Mouse (Mus musculus) forebrain, embryonic 11.5 days (tissue): Measurements from ENCODE around the gene Zbtb1. TPM values are rescaled to one million over a fixed set of nuclear protein-coding genes. Genes with fewer than 3 reads are reported as not detected.
"Not testable (repeated sequence)": the region's sequence is repeated elsewhere in the genome, so short reads cannot be mapped to it uniquely, and the experiment has no call there.

Experiments
- ATAC-seq: fragments of 200-750 bp; cut with Nextera tagmentation; replicated peaks from 2 replicates; pipeline ENCODE4 v1.8.0; 2017; ENCODE audit warnings: moderate TSS enrichment; ENCODE audit not compliant: low FRiP score
- DNase-seq: peaks from one replicate; pipeline ENCODE4 v3.0.0-alpha.2; 2017; ENCODE audit warnings: low spot score
- H3K27ac ChIP-seq: fragments of 300-500 bp; sonication (generic); 2 replicates; pipeline ENCODE4 v1.5.1; 2014; ENCODE audit warnings: low read depth, low read length
- H3K27me3 ChIP-seq: fragments of 300-500 bp; sonication (generic); 2 replicates; pipeline ENCODE4 v1.6.1; 2014; ENCODE audit warnings: mild to moderate bottlenecking, low read length, mixed read lengths; ENCODE audit not compliant: control insufficient read depth, insufficient read depth
- H3K36me3 ChIP-seq: fragments of 300-500 bp; sonication (generic); 2 replicates; pipeline ENCODE4 v1.6.1; 2014; ENCODE audit warnings: mild to moderate bottlenecking, low read length, moderate library complexity, mixed read lengths; ENCODE audit not compliant: control insufficient read depth, insufficient read depth
- H3K4me1 ChIP-seq: fragments of 300-500 bp; sonication (generic); replicated peaks from 2 replicates; pipeline ENCODE4 v1.6.1; 2014; ENCODE audit warnings: low read length, mixed read lengths; ENCODE audit not compliant: control insufficient read depth, insufficient read depth
- H3K4me2 ChIP-seq: fragments of 300-500 bp; sonication (generic); 2 replicates; pipeline ENCODE4 v1.6.1; 2014; ENCODE audit warnings: low read depth, mild to moderate bottlenecking, low read length, moderate library complexity, mixed read lengths; ENCODE audit not compliant: severe bottlenecking
- H3K4me3 ChIP-seq: fragments of 300-500 bp; sonication (generic); 2 replicates; pipeline ENCODE4 v1.5.1; 2014; ENCODE audit warnings: low read depth, low read length
- H3K9ac ChIP-seq: fragments of 300-500 bp; sonication (generic); 2 replicates; pipeline ENCODE4 v1.6.1; 2014; ENCODE audit warnings: low read length
- H3K9me3 ChIP-seq: fragments of 300-500 bp; sonication (generic); 2 replicates; pipeline ENCODE4 v1.6.1; 2016; ENCODE audit warnings: low read length, mixed read lengths; ENCODE audit not compliant: control insufficient read depth
- WGBS: fragments of 180-500 bp; shearing (Covaris S2); extraction: QIAGEN DNeasy Blood & Tissue Kit; methylation state at CpG from one replicate; pipeline ENCODE4 v1.1.7; 2014; 5-methylcytosine and 5-hydroxymethylcytosine counted together
- polyA plus RNA-seq: library from polyadenylated mRNA; unstranded; fragments of >200 nt; fragmentation: Nextera tagmentation; extraction: Ambion mirVana; gene quantifications from 2 replicates; pipeline ENCODE4 v1.2.1, GENCODE M21; 2014

Zbtb1 gene
- polyA plus RNA-seq, 1 experiment from 2014 or later = 8.8 TPM

DNA sequence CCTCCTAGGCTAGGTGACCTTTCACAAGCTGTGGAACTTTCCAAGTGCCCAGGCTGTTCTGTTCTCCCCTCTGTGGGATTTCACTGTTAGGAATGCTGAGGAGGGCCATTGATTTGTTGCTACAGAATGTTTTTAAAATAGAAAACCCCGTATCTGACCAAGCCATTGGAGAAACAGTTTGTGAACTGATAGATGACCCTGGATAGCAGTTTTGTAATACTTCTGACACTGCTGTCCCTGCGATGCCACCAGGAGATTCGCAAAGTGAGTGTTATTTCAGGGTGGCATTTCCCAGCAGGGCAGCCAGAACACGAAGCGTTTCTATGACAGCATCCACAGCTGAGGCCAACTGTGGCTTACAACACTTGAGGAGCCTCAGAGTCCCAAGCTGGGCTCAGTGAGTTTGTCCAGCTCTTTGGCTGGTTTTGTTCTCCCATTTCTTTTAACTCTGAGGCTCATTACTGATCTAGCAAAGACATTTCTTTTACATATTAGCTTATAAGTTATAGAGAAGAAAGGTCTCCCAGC is 60.9 kb downstream of the Zbtb1 start:
- Histone ChIP-seq H3K27me3 (no peaks in the 10 kb centered on the region; the same call in 1 of the 2 replicates), H3K9ac (no peak overlapping the region), H3K4me3 (no peak overlapping the region), H3K4me1 (no peaks in the 10 kb centered on the region), H3K9me3 (no peaks in the 10 kb centered on the region), H3K27ac (no peak overlapping the region), H3K4me2 (no peak overlapping the region), H3K36me3 (no peaks in the 10 kb centered on the region)
- WGBS = 68% methylated on average over 5 of the region's 5 CpGs
- DNase-seq = no peak
- ATAC-seq = no peak

DNA sequence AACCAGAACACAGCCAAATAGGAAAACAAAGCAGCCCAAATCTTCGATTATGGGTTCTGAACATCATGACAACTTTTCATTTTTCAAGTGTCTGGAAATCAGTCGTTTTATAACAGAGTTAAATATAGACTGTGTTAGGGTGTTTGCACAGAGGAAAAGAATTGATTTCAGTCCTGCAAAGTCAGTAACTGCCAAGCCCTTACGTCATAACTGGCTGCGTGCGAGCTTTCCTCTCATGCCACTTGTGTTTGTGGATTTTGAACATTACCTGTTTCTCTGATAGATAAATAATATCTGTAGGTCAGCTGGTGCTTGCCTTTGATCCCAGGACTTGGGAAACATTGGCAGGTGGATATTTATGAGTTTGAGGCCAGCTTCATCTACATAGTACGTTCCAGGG is 61.4 kb downstream of the Zbtb1 start:
- ATAC-seq (no peak), DNase-seq (no peak)
- H3K4me1 ChIP-seq = no peaks in the 10 kb centered on the region
- 91% methylated on average over 6 of the region's 6 CpGs for WGBS
- H3K4me3 ChIP-seq = no peak overlapping the region
- no peaks in the 10 kb centered on the region for H3K36me3 ChIP-seq
- H3K4me2 ChIP-seq = no peak overlapping the region
- no peak overlapping the region for H3K27ac ChIP-seq
- H3K9ac ChIP-seq = no peak overlapping the region
- H3K9me3 ChIP-seq = no peaks in the 10 kb centered on the region
- no peaks in the 10 kb centered on the region; the same call in 1 of the 2 replicates for H3K27me3 ChIP-seq

DNA sequence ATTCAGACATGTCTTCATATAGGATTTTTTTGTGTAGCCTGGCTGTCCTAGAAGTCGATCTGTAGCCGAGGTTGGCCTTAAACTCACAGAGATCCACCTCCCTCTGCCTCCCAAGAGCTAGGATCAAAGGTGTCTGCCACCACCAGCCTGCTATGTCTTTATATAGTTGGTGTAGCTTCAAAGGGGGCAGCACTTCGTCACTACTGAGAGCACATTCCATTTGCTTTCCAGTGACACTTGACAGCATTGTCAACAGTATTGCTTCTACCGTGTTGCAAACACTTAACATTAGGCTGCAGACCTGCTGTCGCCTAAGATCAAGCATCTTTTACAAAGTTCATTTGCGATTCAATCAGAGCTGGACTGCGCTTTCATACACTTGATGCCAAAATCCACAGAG is 64.0 kb downstream of the Zbtb1 start:
- no peak overlapping the region for H3K4me3 ChIP-seq
- no peak for ATAC-seq
- H3K4me2 ChIP-seq = no peak overlapping the region
- no peak overlapping the region for H3K9ac ChIP-seq
- no peaks in the 10 kb centered on the region for H3K9me3 ChIP-seq
- WGBS = 47% methylated on average over 7 of the region's 7 CpGs
- H3K36me3 ChIP-seq = no peaks in the 10 kb centered on the region
- H3K27ac ChIP-seq = no peak overlapping the region
- H3K4me1 ChIP-seq = no peaks in the 10 kb centered on the region
- no peak for DNase-seq
- no peaks in the 10 kb centered on the region; the same call in 1 of the 2 replicates for H3K27me3 ChIP-seq

DNA sequence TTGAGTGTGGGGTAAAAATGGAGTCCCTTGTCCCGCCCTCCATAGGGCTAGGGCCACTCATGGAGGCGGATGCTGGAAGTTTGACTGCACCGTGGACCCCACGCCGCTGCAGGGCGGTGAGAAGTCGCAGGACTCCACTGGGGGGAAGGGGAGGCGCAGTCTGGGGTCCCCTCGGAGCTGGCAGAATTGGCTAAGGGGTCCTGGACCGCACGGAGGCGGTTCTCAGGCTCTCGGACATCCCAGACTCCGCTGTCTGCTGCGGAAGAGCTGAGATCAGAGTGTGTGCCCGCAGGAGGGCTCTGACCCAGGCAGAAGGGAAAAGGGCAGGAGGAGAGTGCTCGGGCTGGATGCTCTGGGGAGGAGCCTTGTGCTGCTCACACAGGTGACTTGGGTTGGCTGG is 65.0 kb downstream of the Zbtb1 start:
- Histone ChIP-seq H3K4me2 (peak overlapping the region; percentile 52), H3K27me3 (no peaks in the 10 kb centered on the region; the same call in 1 of the 2 replicates), H3K9me3 (no peaks in the 10 kb centered on the region), H3K36me3 (no peaks in the 10 kb centered on the region), H3K9ac (peak overlapping the region; percentile 52), H3K27ac (no peak overlapping the region), H3K4me1 (no peaks in the 10 kb centered on the region), H3K4me3 (peak overlapping the region; percentile 19; the same call in 1 of the 2 replicates)
- DNase-seq (peak; percentile 56), ATAC-seq (no peak)
- 1% methylated on average over 16 of the region's 17 CpGs for WGBS

DNA sequence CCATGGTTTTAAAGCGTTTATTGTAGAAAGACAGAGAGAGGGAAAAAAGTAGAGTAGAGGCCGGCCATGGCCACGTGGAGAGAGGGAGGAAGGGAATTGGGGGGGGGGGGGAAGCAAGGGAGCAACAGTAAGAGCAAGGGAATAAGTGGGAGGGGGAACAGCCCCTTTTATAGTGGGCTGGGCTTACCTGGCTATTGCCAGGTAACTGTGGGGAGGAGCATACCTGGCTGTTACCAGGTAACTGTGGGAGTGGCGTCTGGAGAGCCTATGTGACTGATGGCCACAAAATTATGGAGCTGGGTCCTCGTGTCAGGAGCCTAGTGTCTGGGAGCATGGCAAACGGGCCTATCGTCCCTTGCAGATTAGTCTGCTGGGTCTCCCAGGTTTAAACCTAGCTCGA is 65.5 kb downstream of the Zbtb1 start:
- DNase-seq (no peak), ATAC-seq (no peak)
- no peaks in the 10 kb centered on the region; the same call in 1 of the 2 replicates for H3K27me3 ChIP-seq
- H3K4me2 ChIP-seq = peak overlapping the region; percentile 52; the same call in 1 of the 2 replicates
- 45% methylated on average over 8 of the region's 8 CpGs for WGBS
- H3K9ac ChIP-seq = no peak overlapping the region
- no peaks in the 10 kb centered on the region for H3K9me3 ChIP-seq
- no peak overlapping the region for H3K27ac ChIP-seq
- no peak overlapping the region; the same call in 1 of the 2 replicates for H3K4me3 ChIP-seq
- no peaks in the 10 kb centered on the region for H3K36me3 ChIP-seq
- H3K4me1 ChIP-seq = no peaks in the 10 kb centered on the region

DNA sequence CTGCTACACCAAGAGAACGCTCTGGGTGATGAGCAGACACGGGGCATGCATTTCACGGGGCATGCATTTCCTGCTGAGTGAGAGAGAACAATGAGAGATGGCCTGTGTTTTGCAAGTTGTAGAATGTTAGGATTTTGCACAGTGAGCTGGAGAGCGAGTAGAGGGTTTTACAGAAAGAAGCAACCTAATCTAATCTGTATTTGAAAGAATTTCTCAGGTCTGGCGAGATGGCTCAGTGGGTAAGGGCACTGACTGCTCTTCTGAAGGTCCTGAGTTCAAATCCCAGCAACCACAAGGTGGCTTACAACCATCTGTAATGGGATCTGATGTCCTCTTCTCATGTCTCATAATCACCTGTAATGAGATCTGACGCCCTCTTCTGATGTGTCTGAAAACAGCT is 73.4 kb downstream of the Zbtb1 start:
- ATAC-seq, H3K4me3 ChIP-seq, H3K9me3 ChIP-seq, DNase-seq, H3K4me1 ChIP-seq, H3K27me3 ChIP-seq, H3K36me3 ChIP-seq, H3K9ac ChIP-seq, H3K27ac ChIP-seq, H3K4me2 ChIP-seq: not testable (repeated sequence)
- WGBS = 87% methylated on average over 6 of the region's 6 CpGs

DNA sequence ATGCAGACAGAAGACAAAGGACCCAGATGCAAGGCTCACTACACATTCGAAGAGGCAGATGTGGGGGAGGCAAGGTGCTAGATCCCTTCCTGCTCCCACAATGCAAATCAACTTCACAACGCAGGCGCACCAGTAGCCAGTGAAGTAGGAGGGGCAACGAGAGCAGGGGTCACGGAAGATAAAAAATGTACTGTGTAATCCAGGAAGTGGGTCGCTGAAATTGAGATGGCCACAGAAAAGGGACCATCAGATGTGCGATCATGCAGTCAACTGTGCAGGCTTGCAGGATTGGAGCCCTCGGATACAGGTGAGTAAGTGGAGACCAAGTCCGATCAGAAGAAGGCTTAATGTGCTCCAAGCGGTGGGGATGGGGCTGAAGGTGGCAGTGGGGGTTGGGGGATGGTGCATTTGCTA is 74.3 kb downstream of the Zbtb1 start:
- Histone ChIP-seq H3K27ac (no peak overlapping the region), H3K27me3 (no peaks in the 10 kb centered on the region), H3K4me1 (no peaks in the 10 kb centered on the region), H3K9ac (no peak overlapping the region), H3K36me3 (no peaks in the 10 kb centered on the region), H3K4me2 (no peak overlapping the region), H3K4me3 (no peak overlapping the region), H3K9me3 (no peaks in the 10 kb centered on the region)
- ATAC-seq (no peak), DNase-seq (no peak)
- WGBS = 74% methylated on average over 10 of the region's 10 CpGs

DNA sequence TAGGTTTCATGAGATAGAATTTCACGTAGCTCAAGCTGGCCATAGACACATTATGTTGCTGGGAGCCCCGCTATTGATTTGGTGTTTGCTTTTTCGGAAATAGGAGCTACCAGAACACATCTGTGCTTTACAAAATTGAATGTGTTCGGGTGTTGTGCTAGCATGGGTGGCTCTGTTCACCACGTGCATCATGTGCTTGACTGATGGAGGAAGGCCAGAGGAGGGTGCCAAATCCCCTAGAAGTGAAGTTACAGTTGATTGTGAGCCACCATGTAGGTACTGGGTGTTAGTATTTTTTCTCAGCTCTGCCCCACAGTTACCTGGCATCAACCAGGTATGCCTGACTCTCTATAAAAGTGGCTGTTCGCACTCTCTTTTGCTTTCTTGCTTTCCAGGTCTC is 74.8 kb downstream of the Zbtb1 start:
- Histone ChIP-seq H3K9ac (no peak overlapping the region), H3K4me3 (no peak overlapping the region), H3K36me3 (no peaks in the 10 kb centered on the region), H3K9me3 (no peaks in the 10 kb centered on the region), H3K27me3 (no peaks in the 10 kb centered on the region), H3K27ac (no peak overlapping the region), H3K4me2 (no peak overlapping the region), H3K4me1 (no peaks in the 10 kb centered on the region)
- ATAC-seq = no peak
- no peak for DNase-seq
- 89% methylated on average over 6 of the region's 6 CpGs for WGBS

DNA sequence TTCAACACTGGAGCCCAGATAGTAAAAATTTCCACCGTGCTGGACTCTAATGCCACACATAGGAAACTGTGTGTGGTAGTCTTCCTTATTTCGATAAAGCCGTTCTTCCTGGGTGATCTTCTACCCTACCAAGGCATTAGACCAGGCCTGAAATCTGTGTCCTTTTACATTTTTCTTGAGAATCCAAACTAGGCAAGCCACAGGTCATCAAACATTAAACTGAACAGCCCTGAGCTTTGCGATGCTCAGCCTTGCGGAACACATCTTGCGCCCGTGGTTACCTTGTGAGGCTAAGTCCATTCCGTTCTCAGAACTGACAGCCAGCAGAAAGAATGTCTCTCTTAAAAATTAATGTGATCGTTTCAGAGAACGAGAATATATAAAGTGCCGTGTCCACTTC is 76.1 kb downstream of the Zbtb1 start:
- Histone ChIP-seq H3K9ac (no peak overlapping the region), H3K4me2 (no peak overlapping the region)
- WGBS = 88% methylated on average over 11 of the region's 11 CpGs

More for the DNA sequence above, 76.1 kb downstream of the Zbtb1 start:
- no peaks in the 10 kb centered on the region for H3K36me3 ChIP-seq
- no peak overlapping the region for H3K4me3 ChIP-seq
- no peaks in the 10 kb centered on the region for H3K4me1 ChIP-seq
- no peaks in the 10 kb centered on the region for H3K9me3 ChIP-seq
- ATAC-seq (no peak), DNase-seq (no peak)
- H3K27me3 ChIP-seq = no peaks in the 10 kb centered on the region
- no peak overlapping the region for H3K27ac ChIP-seq
